Mouse (Mus musculus): Measurements from ENCODE around the gene Rpusd4. TPM values are rescaled to one million over a fixed set of nuclear protein-coding genes. Genes with fewer than 3 reads are reported as not detected.

Gene Rpusd4
- polyA plus RNA-seq, 1 experiment from 2014 or later, result 33.5 TPM

DNA sequence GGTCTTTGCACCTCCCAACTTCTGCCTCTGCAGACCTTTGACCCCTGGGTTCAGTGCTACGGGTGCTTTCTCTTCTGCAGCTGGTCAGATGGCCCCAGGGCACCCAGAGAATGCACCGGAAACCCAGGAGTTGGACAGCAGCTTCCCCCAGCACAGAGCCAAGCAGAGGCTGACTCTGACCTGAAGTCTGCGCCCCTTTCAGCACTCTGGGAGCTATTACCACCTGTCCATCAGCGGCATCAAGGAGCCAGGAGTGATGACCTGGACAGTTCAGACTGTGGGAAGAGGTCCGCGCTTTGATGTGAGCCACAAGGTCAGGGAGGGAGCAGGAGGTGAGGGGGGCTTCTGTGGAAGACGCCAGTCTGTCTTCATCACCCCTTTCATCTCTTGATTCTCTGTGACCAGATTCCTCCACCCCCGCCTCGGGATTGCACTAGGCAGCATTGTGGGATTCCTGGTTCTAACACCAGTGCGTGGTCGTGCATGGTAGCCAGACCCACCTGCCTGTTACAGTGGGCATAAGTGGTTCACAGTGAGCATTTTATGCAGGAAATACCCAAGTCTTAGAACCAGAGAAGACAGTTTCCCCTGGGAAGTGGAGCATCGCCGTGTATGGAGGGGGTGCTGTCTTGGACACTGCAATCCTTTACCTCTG lies 15.9 kb downstream of the Rpusd4 start:
- WGBS, result 62% methylated on average over 13 of the region's 13 CpGs
- no peak overlapping the region for H3K4me2 ChIP-seq (replicated peaks; ENCODE audit: low read depth, low read length)
- peak; percentile 52 for ATAC-seq (ENCODE audit: low FRiP score, low TSS enrichment)

GRCm38 (mm10) chr9:35284351-35284750 lies 16.7 kb downstream of the Rpusd4 start:
- Histone ChIP-seq H3K4me2 (replicated peaks; ENCODE audit: low read depth, low read length) (no peak overlapping the region), H3K4me3 (ENCODE audit: low read length) (no peak overlapping the region), H3K9ac (replicated peaks; ENCODE audit: low read length) (no peak overlapping the region), H3K27me3 (ENCODE audit: insufficient read depth, low read length) (no peaks in the 10 kb centered on the region; the same call in 1 of the 2 replicates), H3K9me3 (ENCODE audit: low read length) (no peaks in the 10 kb centered on the region), H3K36me3 (ENCODE audit: insufficient read depth, low read length) (no peaks in the 10 kb centered on the region), H3K27ac (ENCODE audit: low read length) (no peak overlapping the region), H3K4me1 (ENCODE audit: insufficient read depth, low read length) (peaks cover 5% of the 10 kb centered on the region)
- WGBS, result 81% methylated on average over 4 of the region's 4 CpGs
- ATAC-seq (ENCODE audit: low FRiP score, low TSS enrichment), result no peak

More for the DNA sequence above, 15.9 kb downstream of the Rpusd4 start:
- Histone ChIP-seq H3K27me3 (ENCODE audit: insufficient read depth, low read length) (no peaks in the 10 kb centered on the region; the same call in 1 of the 2 replicates), H3K9ac (replicated peaks; ENCODE audit: low read length) (no peak overlapping the region), H3K27ac (ENCODE audit: low read length) (no peak overlapping the region), H3K4me1 (ENCODE audit: insufficient read depth, low read length) (peaks cover 5% of the 10 kb centered on the region), H3K4me3 (ENCODE audit: low read length) (no peak overlapping the region), H3K9me3 (ENCODE audit: low read length) (no peaks in the 10 kb centered on the region), H3K36me3 (ENCODE audit: insufficient read depth, low read length) (no peaks in the 10 kb centered on the region)

GRCm38 (mm10) chr9:35286351-35286750 lies 18.7 kb downstream of the Rpusd4 start:
- peaks cover 5% of the 10 kb centered on the region for H3K4me1 ChIP-seq (ENCODE audit: insufficient read depth, low read length)

DNA sequence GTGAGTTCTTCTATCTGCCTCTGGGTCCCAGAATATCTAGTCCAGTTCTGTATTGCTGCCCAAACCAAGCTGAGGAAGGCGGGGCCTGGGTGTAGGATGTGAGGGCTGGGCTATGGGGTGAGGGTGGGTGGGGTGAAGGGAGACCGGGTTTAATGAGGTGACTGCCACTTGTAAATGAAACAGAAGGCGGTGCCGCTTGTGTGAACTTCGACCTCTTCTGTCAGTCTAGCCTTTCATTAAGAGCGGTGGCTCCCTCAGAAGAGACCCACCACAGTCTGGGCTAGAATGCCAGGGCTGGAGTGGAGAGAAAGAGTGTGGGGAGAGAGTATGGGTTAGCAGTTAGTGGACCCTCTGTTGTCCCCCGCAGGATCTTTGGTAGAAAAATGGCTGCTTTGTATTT lies 22.3 kb downstream of the Rpusd4 start:
- Histone ChIP-seq H3K9me3 (ENCODE audit: low read length) (no peaks in the 10 kb centered on the region), H3K27me3 (ENCODE audit: insufficient read depth, low read length) (no peaks in the 10 kb centered on the region; the same call in 1 of the 2 replicates), H3K4me1 (ENCODE audit: insufficient read depth, low read length) (no peaks in the 10 kb centered on the region), H3K4me2 (replicated peaks; ENCODE audit: low read depth, low read length) (no peak overlapping the region), H3K27ac (ENCODE audit: low read length) (no peak overlapping the region), H3K4me3 (ENCODE audit: low read length) (no peak overlapping the region), H3K36me3 (ENCODE audit: insufficient read depth, low read length) (no peaks in the 10 kb centered on the region), H3K9ac (replicated peaks; ENCODE audit: low read length) (no peak overlapping the region)
- WGBS, result 25% methylated on average over 7 of the region's 7 CpGs
- ATAC-seq (ENCODE audit: low FRiP score, low TSS enrichment), result peak; percentile 67

More at GRCm38 (mm10) chr9:35286351-35286750, 18.7 kb downstream of the Rpusd4 start:
- no peaks in the 10 kb centered on the region for H3K36me3 ChIP-seq (ENCODE audit: insufficient read depth, low read length)
- H3K4me3 ChIP-seq (ENCODE audit: low read length), result no peak overlapping the region
- H3K9me3 ChIP-seq (ENCODE audit: low read length), result no peaks in the 10 kb centered on the region
- 91% methylated on average over 3 of the region's 3 CpGs for WGBS
- no peak for ATAC-seq (ENCODE audit: low FRiP score, low TSS enrichment)
- H3K27me3 ChIP-seq (ENCODE audit: insufficient read depth, low read length), result no peaks in the 10 kb centered on the region; the same call in 1 of the 2 replicates
- no peak overlapping the region for H3K27ac ChIP-seq (ENCODE audit: low read length)
- no peak overlapping the region for H3K4me2 ChIP-seq (replicated peaks; ENCODE audit: low read depth, low read length)
- no peak overlapping the region for H3K9ac ChIP-seq (replicated peaks; ENCODE audit: low read length)

- no peaks in the 10 kb centered on the region; the same call in 1 of the 2 replicates for H3K27me3 ChIP-seq (ENCODE audit: insufficient read depth, low read length)
- no peaks in the 10 kb centered on the region for H3K36me3 ChIP-seq (ENCODE audit: insufficient read depth, low read length)
- H3K4me2 ChIP-seq (replicated peaks; ENCODE audit: low read depth, low read length), result no peak overlapping the region
- no peak overlapping the region for H3K9ac ChIP-seq (replicated peaks; ENCODE audit: low read length)
- WGBS, result 97% methylated on average over 3 of the region's 3 CpGs
- H3K4me1 ChIP-seq (ENCODE audit: insufficient read depth, low read length), result no peaks in the 10 kb centered on the region
- H3K27ac ChIP-seq (ENCODE audit: low read length), result no peak overlapping the region
- H3K4me3 ChIP-seq (ENCODE audit: low read length), result no peak overlapping the region
- no peaks in the 10 kb centered on the region for H3K9me3 ChIP-seq (ENCODE audit: low read length)
- ATAC-seq (ENCODE audit: low FRiP score, low TSS enrichment), result no peak
Observed at GRCm38 (mm10) chr9:35290417-35290816, 22.8 kb downstream of the Rpusd4 start.

DNA sequence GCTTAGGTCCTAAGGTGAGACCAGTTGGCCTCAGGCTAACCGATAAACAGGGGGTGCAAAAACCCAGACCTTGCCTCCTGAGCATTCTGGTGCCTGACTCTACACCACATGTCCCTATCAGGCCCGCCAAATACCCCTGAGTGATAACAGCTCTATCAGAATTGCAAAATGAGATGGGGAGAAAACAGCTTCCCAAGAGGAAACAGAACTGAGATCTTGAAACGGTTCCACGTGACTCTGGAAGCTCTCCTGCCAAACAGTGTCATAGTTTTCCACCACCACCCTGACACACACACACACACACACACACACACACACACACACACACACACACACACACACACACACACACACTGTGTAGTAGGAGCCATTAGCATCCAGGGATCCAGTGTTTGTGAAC lies 23.3 kb downstream of the Rpusd4 start:
- Histone ChIP-seq H3K9me3 (ENCODE audit: low read length) (no peaks in the 10 kb centered on the region), H3K4me3 (ENCODE audit: low read length) (no peak overlapping the region), H3K4me1 (ENCODE audit: insufficient read depth, low read length) (no peaks in the 10 kb centered on the region), H3K27ac (ENCODE audit: low read length) (no peak overlapping the region), H3K27me3 (ENCODE audit: insufficient read depth, low read length) (no peaks in the 10 kb centered on the region; the same call in 1 of the 2 replicates), H3K4me2 (replicated peaks; ENCODE audit: low read depth, low read length) (no peak overlapping the region), H3K36me3 (ENCODE audit: insufficient read depth, low read length) (no peaks in the 10 kb centered on the region), H3K9ac (replicated peaks; ENCODE audit: low read length) (no peak overlapping the region)
- 78% methylated on average over 4 of the region's 4 CpGs for WGBS
- no peak for ATAC-seq (ENCODE audit: low FRiP score, low TSS enrichment)

- ATAC-seq (ENCODE audit: low FRiP score, low TSS enrichment), result no peak
- WGBS, result 88% methylated on average over 5 of the region's 5 CpGs
Observed at GRCm38 (mm10) chr9:35293465-35293864, 25.8 kb downstream of the Rpusd4 start.

DNA sequence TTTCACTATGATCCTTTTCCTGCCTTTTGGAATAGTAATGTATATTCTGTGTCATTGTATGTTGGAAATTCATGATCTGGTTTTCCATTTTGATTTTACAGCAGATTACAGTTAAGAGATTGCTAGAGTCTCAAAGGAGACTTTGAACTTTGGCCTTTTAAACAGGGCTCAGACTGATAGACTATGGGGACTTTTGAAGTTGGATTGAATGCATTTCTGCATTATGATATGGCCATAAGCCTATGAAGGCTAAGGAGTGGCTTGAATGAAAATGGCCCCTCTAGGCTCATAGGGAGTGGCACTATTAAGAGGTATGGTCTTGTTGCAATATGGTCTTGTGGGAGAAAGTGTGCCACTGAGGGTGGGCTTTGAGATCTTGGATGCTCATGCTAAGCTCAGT lies 30.1 kb downstream of the Rpusd4 start:
- Histone ChIP-seq H3K4me1 (ENCODE audit: insufficient read depth, low read length) (no peaks in the 10 kb centered on the region), H3K9me3 (ENCODE audit: low read length) (no peaks in the 10 kb centered on the region), H3K36me3 (ENCODE audit: insufficient read depth, low read length) (no peaks in the 10 kb centered on the region), H3K27ac (ENCODE audit: low read length) (no peak overlapping the region), H3K9ac (replicated peaks; ENCODE audit: low read length) (no peak overlapping the region), H3K27me3 (ENCODE audit: insufficient read depth, low read length) (no peaks in the 10 kb centered on the region), H3K4me3 (ENCODE audit: low read length) (no peak overlapping the region), H3K4me2 (replicated peaks; ENCODE audit: low read depth, low read length) (no peak overlapping the region)
- ATAC-seq (ENCODE audit: low FRiP score, low TSS enrichment), result no peak

More at GRCm38 (mm10) chr9:35293465-35293864, 25.8 kb downstream of the Rpusd4 start:
- H3K9me3 ChIP-seq (ENCODE audit: low read length), result no peaks in the 10 kb centered on the region
- no peak overlapping the region for H3K4me2 ChIP-seq (replicated peaks; ENCODE audit: low read depth, low read length)
- H3K4me3 ChIP-seq (ENCODE audit: low read length), result no peak overlapping the region
- H3K4me1 ChIP-seq (ENCODE audit: insufficient read depth, low read length), result no peaks in the 10 kb centered on the region
- H3K36me3 ChIP-seq (ENCODE audit: insufficient read depth, low read length), result no peaks in the 10 kb centered on the region
- no peaks in the 10 kb centered on the region for H3K27me3 ChIP-seq (ENCODE audit: insufficient read depth, low read length)
- H3K9ac ChIP-seq (replicated peaks; ENCODE audit: low read length), result no peak overlapping the region
- no peak overlapping the region for H3K27ac ChIP-seq (ENCODE audit: low read length)

DNA sequence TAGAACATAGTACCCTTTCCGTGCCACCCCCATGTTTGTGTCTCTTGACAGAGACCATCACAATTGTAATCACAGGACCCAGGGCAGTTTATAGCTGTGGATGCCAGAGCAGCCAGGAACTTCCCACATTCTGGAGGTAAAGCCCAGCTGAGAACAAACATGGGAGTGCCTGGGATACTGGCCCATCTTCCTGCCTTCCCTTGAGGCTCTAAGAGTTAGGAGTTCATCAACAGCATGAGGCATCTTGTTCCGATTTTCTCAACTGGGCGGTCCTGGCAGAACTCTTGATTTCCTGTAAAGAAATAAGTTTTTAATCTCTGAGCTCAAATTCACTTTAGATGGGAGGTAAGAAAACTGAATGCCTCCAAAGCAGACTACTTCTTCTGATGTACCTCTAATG lies 34.5 kb downstream of the Rpusd4 start:
- WGBS, result 94% methylated on average over 3 of the region's 3 CpGs
- ATAC-seq (ENCODE audit: low FRiP score, low TSS enrichment), result no peak

DNA sequence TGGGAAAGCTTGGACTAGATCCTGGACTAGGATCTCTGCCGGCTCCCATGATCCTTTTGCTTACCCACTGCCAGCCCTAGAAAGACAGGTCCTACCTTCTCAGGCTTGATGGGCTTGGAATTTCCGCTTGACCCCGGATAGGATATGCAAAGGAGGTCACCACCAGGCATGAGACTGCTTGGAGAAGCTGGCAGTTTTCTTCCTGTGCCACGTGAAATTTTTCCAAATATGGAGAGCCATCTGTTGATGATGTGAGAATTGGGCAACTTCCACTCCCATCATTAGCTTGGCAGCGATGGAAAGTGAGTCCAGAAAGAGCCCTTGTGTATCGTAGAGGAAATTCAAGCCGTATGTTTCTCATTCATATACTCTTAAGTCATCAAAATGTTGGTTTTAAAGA lies 39.8 kb downstream of the Rpusd4 start:
- no peak overlapping the region for H3K4me2 ChIP-seq (replicated peaks; ENCODE audit: low read depth, low read length)
- no peaks in the 10 kb centered on the region for H3K27me3 ChIP-seq (ENCODE audit: insufficient read depth, low read length)
- no peak overlapping the region for H3K27ac ChIP-seq (ENCODE audit: low read length)
- H3K9me3 ChIP-seq (ENCODE audit: low read length), result no peaks in the 10 kb centered on the region
- H3K9ac ChIP-seq (replicated peaks; ENCODE audit: low read length), result no peak overlapping the region
- WGBS, result 66% methylated on average over 7 of the region's 7 CpGs
- ATAC-seq (ENCODE audit: low FRiP score, low TSS enrichment), result no peak
- no peak overlapping the region for H3K4me3 ChIP-seq (ENCODE audit: low read length)
- H3K4me1 ChIP-seq (ENCODE audit: insufficient read depth, low read length), result no peaks in the 10 kb centered on the region
- no peaks in the 10 kb centered on the region for H3K36me3 ChIP-seq (ENCODE audit: insufficient read depth, low read length)

More for the DNA sequence above, 34.5 kb downstream of the Rpusd4 start:
- no peak overlapping the region for H3K9ac ChIP-seq (replicated peaks; ENCODE audit: low read length)
- no peak overlapping the region for H3K4me3 ChIP-seq (ENCODE audit: low read length)
- H3K27ac ChIP-seq (ENCODE audit: low read length), result no peak overlapping the region
- no peak overlapping the region for H3K4me2 ChIP-seq (replicated peaks; ENCODE audit: low read depth, low read length)
- no peaks in the 10 kb centered on the region for H3K4me1 ChIP-seq (ENCODE audit: insufficient read depth, low read length)
- no peaks in the 10 kb centered on the region for H3K36me3 ChIP-seq (ENCODE audit: insufficient read depth, low read length)
- H3K27me3 ChIP-seq (ENCODE audit: insufficient read depth, low read length), result no peaks in the 10 kb centered on the region
- H3K9me3 ChIP-seq (ENCODE audit: low read length), result no peaks in the 10 kb centered on the region

Data from kidney, embryonic 16.5 days (tissue).